ENCODE assay signal across 8 mouse cellular contexts in the genomic region with DNA sequence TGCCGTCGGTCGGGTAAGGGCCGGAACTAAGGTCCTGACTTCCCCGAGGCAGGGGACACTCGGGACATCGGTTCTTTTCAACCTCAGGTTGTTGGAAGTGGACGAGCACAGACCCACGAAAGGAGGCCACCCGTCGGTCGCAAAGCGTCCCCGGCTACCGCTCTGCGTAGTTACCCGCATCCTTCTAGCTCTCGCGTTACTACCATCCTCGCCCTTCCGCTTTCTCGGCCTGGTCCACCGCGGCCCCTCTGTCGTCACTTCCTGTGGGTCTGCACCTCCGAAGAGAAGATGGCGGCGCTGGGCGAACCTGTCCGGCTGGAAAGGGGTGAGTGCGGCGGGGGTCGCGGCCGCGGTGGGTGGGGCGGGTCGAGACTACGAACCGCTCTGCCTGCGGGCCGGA. TPM values are rescaled to one million over a fixed set of nuclear protein-coding genes. Genes with fewer than 3 reads are reported as not detected.
DNase-seq lines count a peak whose midpoint lies in the region; ATAC-seq lines count a peak whose summit lies in the region.

A gene (plus strand): TSS at position 257 of the 400 bp plus-strand sequence.

- H3K36me3 ChIP-seq in hindbrain, embryonic 16.5 days (ENCODE audit: control insufficient read depth, insufficient read depth, low read length): peaks cover 4% of the 10 kb centered on the region

- peaks cover 2% of the 10 kb centered on the region; the same call in 1 of the 2 replicates for H3K9me3 ChIP-seq in hindbrain, embryonic 16.5 days (ENCODE audit: control insufficient read depth, low read length)

- peaks cover 14% of the 10 kb centered on the region for H3K4me1 ChIP-seq in hindbrain, embryonic 16.5 days (ENCODE audit: control insufficient read depth, insufficient read depth, low read depth, low read length)

- peak; percentile 100 for ATAC-seq in hindbrain, embryonic 16.5 days

- H3K4me2 ChIP-seq in hindbrain, embryonic 16.5 days (ENCODE audit: low read length): peak within 1 kb of the TSS; percentile 88

- peak within 1 kb of the TSS; percentile 94 for H3K27ac ChIP-seq in hindbrain, embryonic 16.5 days (ENCODE audit: low read depth, low read length)

- H3K4me3 ChIP-seq in hindbrain, embryonic 16.5 days (ENCODE audit: low read length): peak within 1 kb of the TSS; percentile 88

- no peaks in the 10 kb centered on the region for H3K27me3 ChIP-seq in hindbrain, embryonic 16.5 days (replicated peaks; ENCODE audit: control insufficient read depth, insufficient read depth, low read length)

- peak within 1 kb of the TSS; percentile 96 for H3K9ac ChIP-seq in hindbrain, embryonic 16.5 days (ENCODE audit: low read depth, low read length)

- under 1% methylated on average over 39 of the region's 42 CpGs for WGBS in hindbrain, embryonic 16.5 days

- DNase-seq in ZHBTc4 (ENCODE audit: low read depth, low spot score): peak; percentile 95
- DNase-seq in cerebellum, postnatal 4 days (ENCODE audit: low spot score in 2 of 2): peak; percentile 87 to 92
- peak; percentile 94 for DNase-seq in gastrocnemius, adult 18-20 months (ENCODE audit: low spot score)
- peak; percentile 91 to 95 for DNase-seq in left cerebral cortex, adult 18-20 months (ENCODE audit: low spot score in 2 of 2)
- peak; percentile 95 to 96 for DNase-seq in lung, postnatal 4 days
- peak; percentile 97 for DNase-seq in retina, postnatal 1 day
- peak; percentile 88 for DNase-seq in thymus, postnatal 4 days

RNA-seq across cellular contexts. Expression of the gene that starts here (rescaled TPM):
- 10 to 100 TPM; 26.8 to 32.2 TPM for total RNA-seq in gastrocnemius, adult 18-20 months (2021)
- polyA plus RNA-seq in hindbrain, embryonic 16.5 days (2015; fragmentation: Nextera tagmentation; extraction: Ambion mirVana): 187 and 194 TPM in 2 replicates
- total RNA-seq in left cerebral cortex, adult 18-20 months (2021): 10 to 100 TPM; 75.0 to 78.3 TPM

Comparison
In these comparisons a context has a peak if more than half of its experiments do, and no peak if none do; other contexts are left out.
1. Peak in every context shown above with its lines: DNase-seq, ATAC-seq, H3K4me3 ChIP-seq and H3K27ac ChIP-seq.